Mouse (Mus musculus): ENCODE results near the gene Xkr7. TPM values are rescaled to one million over a fixed set of nuclear protein-coding genes. Genes with fewer than 3 reads are reported as not detected.

Xkr7 gene
- polyA plus RNA-seq, 1 experiment: 0.16 TPM

- Histone ChIP-seq H3K36me3 (ENCODE audit: control insufficient read depth, insufficient read depth, low read length) (no peaks in the 10 kb centered on the region), H3K27ac (ENCODE audit: control insufficient read depth, insufficient read depth, low read length) (no peak overlapping the region), H3K4me3 (ENCODE audit: control insufficient read depth, insufficient read depth, low read length) (no peak overlapping the region), H3K27me3 (ENCODE audit: control insufficient read depth, insufficient read depth, low read length) (peaks cover 7% of the 10 kb centered on the region; the same call in 1 of the 2 replicates), H3K4me1 (replicated peaks; ENCODE audit: control insufficient read depth, insufficient read depth, low read length) (peaks cover 6% of the 10 kb centered on the region)
- no peak for TF ChIP-seq POLR2A (IDR thresholded peaks at IDR 0.05; ENCODE audit: control insufficient read depth, extremely low read depth, insufficient read depth, low read length, poor library complexity)
- no peak for TF ChIP-seq CTCF (IDR thresholded peaks at IDR 0.05; ENCODE audit: borderline replicate concordance, control insufficient read depth, extremely low read depth, insufficient read depth, low read length, poor library complexity)
- DNase-seq: no peak
- WGBS: 32% methylated on average over 4 of the region's 4 CpGs
Observed at GRCm38 (mm10) chr2:153030422-153030821, 1.2 kb upstream of the Xkr7 start.

GRCm38 (mm10) chr2:153032083-153032842, 611 bp downstream of the Xkr7 start:
- Histone ChIP-seq H3K36me3 (ENCODE audit: control insufficient read depth, insufficient read depth, low read length) (no peaks in the 10 kb centered on the region), H3K4me3 (ENCODE audit: control insufficient read depth, insufficient read depth, low read length) (no peak overlapping the region), H3K4me1 (replicated peaks; ENCODE audit: control insufficient read depth, insufficient read depth, low read length) (peaks cover 6% of the 10 kb centered on the region), H3K27ac (ENCODE audit: control insufficient read depth, insufficient read depth, low read length) (no peak overlapping the region), H3K27me3 (ENCODE audit: control insufficient read depth, insufficient read depth, low read length) (peaks cover 7% of the 10 kb centered on the region; the same call in 1 of the 2 replicates)
- DNase-seq: peak; percentile 91
- 0 out of 2 replicates have a peak, but pooled peaks have one; percentile 37 for TF ChIP-seq CTCF (IDR thresholded peaks at IDR 0.05; ENCODE audit: borderline replicate concordance, control insufficient read depth, extremely low read depth, insufficient read depth, low read length, poor library complexity)
- no peak for TF ChIP-seq POLR2A (IDR thresholded peaks at IDR 0.05; ENCODE audit: control insufficient read depth, extremely low read depth, insufficient read depth, low read length, poor library complexity)
- 4% methylated on average over 53 of the region's 58 CpGs for WGBS

DNA sequence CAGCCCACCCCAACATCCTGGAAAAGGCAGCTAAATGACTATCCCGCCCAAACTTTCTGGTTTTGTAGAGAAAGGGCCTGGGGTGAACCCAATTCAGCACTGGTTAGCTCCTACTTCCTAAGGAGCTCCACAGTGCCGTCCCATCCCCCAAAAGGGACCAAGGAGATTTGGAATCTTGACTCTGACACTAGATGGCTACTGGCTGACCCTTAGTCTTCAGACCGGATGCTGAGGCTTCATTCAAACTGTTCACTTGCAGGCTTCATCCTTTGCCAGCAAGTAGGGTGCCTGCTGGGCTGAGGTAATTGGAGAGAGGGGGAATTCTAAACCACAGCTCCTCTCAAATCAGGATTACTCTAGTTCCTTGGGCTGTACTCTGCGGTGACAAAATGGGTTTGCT, 1.3 kb downstream of the Xkr7 start:
- Histone ChIP-seq H3K4me3 (ENCODE audit: control insufficient read depth, insufficient read depth, low read length) (no peak overlapping the region), H3K27ac (ENCODE audit: control insufficient read depth, insufficient read depth, low read length) (no peak overlapping the region), H3K36me3 (ENCODE audit: control insufficient read depth, insufficient read depth, low read length) (no peaks in the 10 kb centered on the region), H3K4me1 (replicated peaks; ENCODE audit: control insufficient read depth, insufficient read depth, low read length) (peaks cover 6% of the 10 kb centered on the region), H3K27me3 (ENCODE audit: control insufficient read depth, insufficient read depth, low read length) (peaks cover 7% of the 10 kb centered on the region; the same call in 1 of the 2 replicates)
- 27% methylated on average over 4 of the region's 4 CpGs for WGBS
- no peak for DNase-seq
- TF ChIP-seq POLR2A (IDR thresholded peaks at IDR 0.05; ENCODE audit: control insufficient read depth, extremely low read depth, insufficient read depth, low read length, poor library complexity) (no peak), CTCF (IDR thresholded peaks at IDR 0.05; ENCODE audit: borderline replicate concordance, control insufficient read depth, extremely low read depth, insufficient read depth, low read length, poor library complexity) (no peak)

- peaks cover 7% of the 10 kb centered on the region; the same call in 1 of the 2 replicates for H3K27me3 ChIP-seq (ENCODE audit: control insufficient read depth, insufficient read depth, low read length)
- no peaks in the 10 kb centered on the region for H3K36me3 ChIP-seq (ENCODE audit: control insufficient read depth, insufficient read depth, low read length)
- no peak overlapping the region for H3K4me3 ChIP-seq (ENCODE audit: control insufficient read depth, insufficient read depth, low read length)
- no peak for DNase-seq
- no peak for TF ChIP-seq CTCF (IDR thresholded peaks at IDR 0.05; ENCODE audit: borderline replicate concordance, control insufficient read depth, extremely low read depth, insufficient read depth, low read length, poor library complexity)
- 79% methylated on average over 5 of the region's 5 CpGs for WGBS
- H3K27ac ChIP-seq (ENCODE audit: control insufficient read depth, insufficient read depth, low read length): no peak overlapping the region
- H3K4me1 ChIP-seq (replicated peaks; ENCODE audit: control insufficient read depth, insufficient read depth, low read length): peaks cover 6% of the 10 kb centered on the region
Observed at GRCm38 (mm10) chr2:153033545-153034230, 2.0 kb downstream of the Xkr7 start.

DNA sequence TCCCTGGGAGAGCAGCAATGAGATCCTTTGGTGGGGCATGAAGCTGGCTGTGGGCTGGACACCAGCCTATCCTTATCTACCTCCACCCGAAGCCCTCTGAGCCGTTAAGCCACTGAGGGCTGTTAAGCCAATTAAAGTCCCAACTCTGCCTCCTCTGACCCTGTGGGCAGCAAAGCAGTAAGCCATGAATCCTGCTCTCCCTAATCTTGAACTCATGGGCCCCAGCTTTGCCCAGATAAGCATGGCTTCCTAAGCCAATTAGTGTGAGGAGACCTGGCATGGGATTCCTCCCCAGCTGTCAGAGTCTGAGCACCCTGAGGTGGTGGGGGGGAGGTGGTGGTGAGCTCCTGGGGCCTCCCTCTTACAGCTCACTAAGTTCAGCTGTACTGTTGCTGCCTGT, 5.0 kb downstream of the Xkr7 start:
- H3K4me1 ChIP-seq (replicated peaks; ENCODE audit: control insufficient read depth, insufficient read depth, low read length): peaks cover 3% of the 10 kb centered on the region
- no peaks in the 10 kb centered on the region; the same call in 1 of the 2 replicates for H3K27me3 ChIP-seq (ENCODE audit: control insufficient read depth, insufficient read depth, low read length)
- no peak for TF ChIP-seq CTCF (IDR thresholded peaks at IDR 0.05; ENCODE audit: borderline replicate concordance, control insufficient read depth, extremely low read depth, insufficient read depth, low read length, poor library complexity)
- no peak for TF ChIP-seq POLR2A (IDR thresholded peaks at IDR 0.05; ENCODE audit: control insufficient read depth, extremely low read depth, insufficient read depth, low read length, poor library complexity)
- no peak overlapping the region for H3K4me3 ChIP-seq (ENCODE audit: control insufficient read depth, insufficient read depth, low read length)
- 72% methylated on average over 2 of the region's 2 CpGs for WGBS
- H3K27ac ChIP-seq (ENCODE audit: control insufficient read depth, insufficient read depth, low read length): no peak overlapping the region
- no peaks in the 10 kb centered on the region for H3K36me3 ChIP-seq (ENCODE audit: control insufficient read depth, insufficient read depth, low read length)
- no peak for DNase-seq

- no peaks in the 10 kb centered on the region for H3K36me3 ChIP-seq (ENCODE audit: control insufficient read depth, insufficient read depth, low read length)
- peaks cover 31% of the 10 kb centered on the region for H3K4me1 ChIP-seq (replicated peaks; ENCODE audit: control insufficient read depth, insufficient read depth, low read length)
- H3K27ac ChIP-seq (ENCODE audit: control insufficient read depth, insufficient read depth, low read length): no peak overlapping the region
- WGBS: 71% methylated on average over 3 of the region's 3 CpGs
- TF ChIP-seq CTCF (IDR thresholded peaks at IDR 0.05; ENCODE audit: borderline replicate concordance, control insufficient read depth, extremely low read depth, insufficient read depth, low read length, poor library complexity) (no peak), POLR2A (IDR thresholded peaks at IDR 0.05; ENCODE audit: control insufficient read depth, extremely low read depth, insufficient read depth, low read length, poor library complexity) (no peak)
- DNase-seq: no peak
- H3K27me3 ChIP-seq (ENCODE audit: control insufficient read depth, insufficient read depth, low read length): no peaks in the 10 kb centered on the region; the same call in 1 of the 2 replicates
- no peak overlapping the region for H3K4me3 ChIP-seq (ENCODE audit: control insufficient read depth, insufficient read depth, low read length)
Observed at GRCm38 (mm10) chr2:153043886-153044285, 12.2 kb downstream of the Xkr7 start.
